Mouse (Mus musculus) fibroblast of lung, adult 2 months (primary cell): Measurements from ENCODE around the gene Pigc.

Experiments
- DNase-seq: peaks from one replicate; pipeline ENCODE4 v3.0.0-alpha.2; 2011; ENCODE audit warnings: low read depth

The Pigc gene

GRCm38 (mm10) chr1:162008208-162008607 is 39.2 kb downstream of the Pigc start:
- DNase-seq: no peak

- DNase-seq: peak; percentile 86
Measured at GRCm38 (mm10) chr1:162008631-162009067, 39.7 kb downstream of the Pigc start.

DNA sequence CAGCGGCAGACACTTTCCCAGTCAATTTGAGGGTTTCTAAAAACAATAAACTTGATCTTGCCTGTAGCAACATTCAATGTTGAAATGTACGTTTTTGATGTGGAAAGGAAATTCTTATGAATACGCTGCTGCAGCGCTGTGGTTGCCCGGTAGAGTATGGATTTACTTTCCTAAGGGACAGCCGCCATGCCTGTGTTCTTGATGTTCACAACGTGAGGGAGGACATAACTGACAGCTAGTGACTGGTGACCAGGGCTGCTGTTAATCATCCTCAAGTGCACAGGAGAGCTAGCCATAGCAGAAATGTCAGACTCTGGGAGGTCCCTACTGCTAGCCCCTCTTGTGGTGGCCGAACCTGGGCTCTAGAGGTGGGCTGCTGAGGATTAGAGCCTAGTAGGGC is 40.1 kb downstream of the Pigc start:
- DNase-seq: no peak

DNA sequence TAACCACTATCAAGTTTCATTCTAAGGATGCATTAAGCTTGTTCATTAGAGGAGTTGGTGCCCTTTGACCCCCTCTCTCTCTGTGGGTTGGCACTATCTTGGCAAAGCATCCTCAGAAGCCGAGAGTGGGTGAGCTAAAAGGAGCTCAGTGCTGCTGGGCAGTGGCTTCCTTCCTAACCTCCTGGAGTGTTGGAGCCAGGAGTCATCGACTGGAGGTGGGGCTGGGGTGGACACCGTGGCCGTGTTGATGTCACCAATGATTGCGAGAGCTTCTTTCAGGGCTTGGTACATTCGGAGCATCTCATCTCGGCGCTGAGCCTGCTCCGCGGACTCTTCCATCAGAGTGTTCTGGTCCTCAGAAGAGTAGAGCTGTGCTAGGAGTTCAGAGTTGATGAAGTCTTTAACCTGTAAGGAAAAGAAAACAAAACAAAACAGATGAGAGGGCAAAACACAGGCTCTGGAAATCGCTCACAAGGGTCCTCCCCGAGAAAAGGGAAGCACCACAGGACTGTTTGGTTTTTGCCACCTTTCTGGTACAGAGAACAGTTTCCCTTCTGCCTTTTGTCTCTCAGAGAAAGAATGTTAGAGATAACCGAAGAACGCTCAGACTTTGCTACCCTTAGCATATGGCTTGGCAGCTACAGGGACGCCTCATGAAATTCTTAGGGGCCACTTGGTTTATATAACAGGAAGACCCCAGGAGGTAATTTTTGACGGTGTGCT is 42.7 kb downstream of the Pigc start:
- no peak for DNase-seq

DNA sequence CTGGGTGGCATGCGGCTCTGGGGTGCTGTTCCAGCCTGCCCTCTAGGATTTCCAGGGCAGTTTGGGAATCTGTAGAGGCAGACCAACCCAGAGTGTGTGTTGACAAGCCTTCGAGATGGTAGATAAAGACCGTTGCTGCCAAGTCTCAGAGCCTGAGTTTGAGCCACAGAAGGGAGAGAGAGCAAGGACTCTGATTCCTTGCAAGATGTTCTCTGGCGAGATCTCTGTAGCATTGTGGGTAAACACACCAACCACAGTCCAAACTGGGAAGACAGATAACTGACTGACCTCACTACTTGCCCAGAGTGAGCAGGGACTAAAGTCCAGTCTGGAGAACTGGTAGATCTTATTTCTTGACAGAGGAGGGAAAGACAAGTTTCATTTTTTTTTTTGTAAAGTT is 44.6 kb downstream of the Pigc start:
- no peak for DNase-seq

GRCm38 (mm10) chr1:162015247-162015862 is 46.4 kb downstream of the Pigc start:
- DNase-seq: no peak

DNA sequence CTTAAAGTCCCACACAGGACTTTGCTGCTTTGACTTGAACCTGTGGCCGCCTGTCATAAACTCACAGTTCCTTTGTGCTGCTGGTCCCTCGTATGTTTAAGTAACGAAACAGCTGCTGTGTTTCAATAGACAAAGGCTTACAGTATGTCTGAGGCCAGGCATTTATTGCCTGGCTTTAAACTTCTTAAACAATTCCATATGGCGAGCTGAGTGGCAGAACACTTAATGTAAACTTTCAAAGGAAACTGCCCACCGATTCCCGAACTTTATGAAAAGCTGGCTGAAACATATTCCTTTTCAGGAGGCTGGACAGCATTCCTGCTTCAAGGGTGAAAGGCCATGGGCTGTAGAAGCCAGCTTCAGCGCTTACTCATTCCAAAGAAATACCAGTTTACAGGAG is 48.0 kb downstream of the Pigc start:
- no peak for DNase-seq

DNA sequence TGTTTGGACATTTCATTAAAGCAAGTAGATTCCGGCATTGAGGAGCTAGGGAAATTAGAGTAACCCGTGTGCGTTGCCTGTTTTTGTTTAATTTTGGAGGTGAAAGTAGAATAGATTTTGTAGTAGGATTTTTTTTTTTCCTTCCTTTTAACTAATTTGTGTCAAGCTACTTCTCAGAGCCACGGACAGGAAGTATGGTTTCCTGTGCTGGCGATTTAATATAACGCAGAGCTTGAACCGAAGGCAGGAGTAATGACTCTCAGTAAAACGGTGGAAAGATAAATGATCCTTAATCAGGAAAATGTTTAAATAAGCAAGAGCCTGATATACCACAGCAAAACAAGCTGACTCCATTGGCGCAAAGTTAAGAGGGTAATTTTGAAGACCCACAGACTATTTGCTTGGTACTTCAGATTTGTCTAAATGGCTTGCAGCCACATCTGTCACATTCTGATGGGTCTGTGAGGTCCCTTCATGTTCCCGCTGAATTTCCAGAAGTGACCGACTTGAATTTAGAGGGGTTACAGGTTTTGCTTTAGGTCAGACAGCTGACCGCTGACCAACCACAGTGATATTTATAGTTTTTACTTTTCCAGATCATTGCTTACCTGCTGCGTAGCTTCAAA is 49.1 kb downstream of the Pigc start:
- no peak for DNase-seq

GRCm38 (mm10) chr1:162018601-162018977 is 49.6 kb downstream of the Pigc start:
- DNase-seq: no peak

GRCm38 (mm10) chr1:162020303-162020731 is 51.3 kb downstream of the Pigc start:
- no peak for DNase-seq

GRCm38 (mm10) chr1:162020766-162021165 is 51.8 kb downstream of the Pigc start:
- no peak for DNase-seq
